Mouse (Mus musculus) C2C12 (cell line): ENCODE data around the gene D130052B06Rik.

Experiments
- CEBPB ChIP-seq: IDR thresholded peaks from one replicate; pipeline ENCODE4 v1.6.1; 2011; ENCODE audit warnings: low read depth, mild to moderate bottlenecking, control low read depth, moderate library complexity
- CTCF ChIP-seq: IDR thresholded peaks from one replicate; pipeline ENCODE4 v1.5.1; 2011; ENCODE audit not compliant: control insufficient read depth, insufficient read depth, insufficient read length
- MAX ChIP-seq: IDR thresholded peaks from one replicate; pipeline ENCODE4 v1.6.1; 2011; ENCODE audit warnings: mild to moderate bottlenecking, control low read depth
- MYOD1 ChIP-seq: IDR thresholded peaks from one replicate; pipeline ENCODE4 v1.6.1; 2011; ENCODE audit warnings: low read depth; ENCODE audit not compliant: control insufficient read depth, insufficient read length
- MYOG ChIP-seq: IDR thresholded peaks from one replicate; pipeline ENCODE4 v1.6.1; 2011; ENCODE audit not compliant: control insufficient read depth, insufficient read length; ENCODE audit errors: extremely low read depth
- USF1 ChIP-seq: IDR thresholded peaks from one replicate; pipeline ENCODE4 v1.6.1; 2011; ENCODE audit warnings: low read depth, mild to moderate bottlenecking, control low read depth, moderate library complexity

GRCm38 (mm10) chr11:33607784-33608183, 8.7 kb downstream of the D130052B06Rik start:
- TF ChIP-seq MYOG (no peak), CTCF (no peak), MYOD1 (no peak), MAX (no peak), CEBPB (no peak), USF1 (no peak)
